Mouse (Mus musculus) heart, embryonic 15.5 days (tissue): ENCODE results near the gene Pard3. TPM values are rescaled to one million over a fixed set of nuclear protein-coding genes. Genes with fewer than 3 reads are reported as not detected.

Experiments
- ATAC-seq: fragments of 200-750 bp; cut with Nextera tagmentation; replicated peaks from 2 replicates; pipeline ENCODE4 v1.8.0; 2017; ENCODE audit warnings: low read depth, moderate TSS enrichment; ENCODE audit not compliant: insufficient number of reproducible peaks, insufficient read depth, low FRiP score
- H3K27ac ChIP-seq: fragments of 300-500 bp; sonication (generic); 2 replicates; pipeline ENCODE4 v1.5.1; 2015; ENCODE audit warnings: mild to moderate bottlenecking, inconsistent platforms
- H3K27me3 ChIP-seq: fragments of 300-500 bp; sonication (generic); 2 replicates; pipeline ENCODE4 v1.6.1; 2015; ENCODE audit warnings: inconsistent platforms
- H3K36me3 ChIP-seq: fragments of 300-500 bp; sonication (generic); 2 replicates; pipeline ENCODE4 v1.6.1; 2015; ENCODE audit warnings: mild to moderate bottlenecking, inconsistent platforms
- H3K4me1 ChIP-seq: fragments of 300-500 bp; sonication (generic); replicated peaks from 2 replicates; pipeline ENCODE4 v1.6.1; 2015; ENCODE audit warnings: inconsistent platforms
- H3K4me2 ChIP-seq: fragments of 300-500 bp; sonication (generic); 2 replicates; pipeline ENCODE4 v1.6.1; 2015; ENCODE audit warnings: inconsistent platforms, mild to moderate bottlenecking, moderate library complexity
- H3K4me3 ChIP-seq: fragments of 300-500 bp; sonication (generic); 2 replicates; pipeline ENCODE4 v1.5.1; 2015; ENCODE audit warnings: mild to moderate bottlenecking, inconsistent platforms
- H3K9ac ChIP-seq: fragments of 300-500 bp; sonication (generic); 2 replicates; pipeline ENCODE4 v1.6.1; 2015; ENCODE audit warnings: mild to moderate bottlenecking, inconsistent platforms
- H3K9me3 ChIP-seq: fragments of 300-500 bp; sonication (generic); replicated peaks from 2 replicates; pipeline ENCODE4 v1.6.1; 2016; ENCODE audit warnings: inconsistent platforms
- whole genome bisulfite sequencing: fragments of 180-500 bp; shearing (Covaris S2); methylation state at CpG from one replicate; pipeline ENCODE4 v1.1.7; 2015; ENCODE audit warnings: mixed read lengths; 5-methylcytosine and 5-hydroxymethylcytosine counted together
- polyA plus RNA-seq: library from polyadenylated mRNA; unstranded; fragments of >200 nt; fragmentation: Nextera tagmentation; extraction: Ambion mirVana; gene quantifications from 2 replicates; pipeline ENCODE4 v1.2.1, GENCODE M21; 2015

The Pard3 gene
- polyA plus RNA-seq, 1 experiment from 2014 or later, result 14.9 TPM

DNA sequence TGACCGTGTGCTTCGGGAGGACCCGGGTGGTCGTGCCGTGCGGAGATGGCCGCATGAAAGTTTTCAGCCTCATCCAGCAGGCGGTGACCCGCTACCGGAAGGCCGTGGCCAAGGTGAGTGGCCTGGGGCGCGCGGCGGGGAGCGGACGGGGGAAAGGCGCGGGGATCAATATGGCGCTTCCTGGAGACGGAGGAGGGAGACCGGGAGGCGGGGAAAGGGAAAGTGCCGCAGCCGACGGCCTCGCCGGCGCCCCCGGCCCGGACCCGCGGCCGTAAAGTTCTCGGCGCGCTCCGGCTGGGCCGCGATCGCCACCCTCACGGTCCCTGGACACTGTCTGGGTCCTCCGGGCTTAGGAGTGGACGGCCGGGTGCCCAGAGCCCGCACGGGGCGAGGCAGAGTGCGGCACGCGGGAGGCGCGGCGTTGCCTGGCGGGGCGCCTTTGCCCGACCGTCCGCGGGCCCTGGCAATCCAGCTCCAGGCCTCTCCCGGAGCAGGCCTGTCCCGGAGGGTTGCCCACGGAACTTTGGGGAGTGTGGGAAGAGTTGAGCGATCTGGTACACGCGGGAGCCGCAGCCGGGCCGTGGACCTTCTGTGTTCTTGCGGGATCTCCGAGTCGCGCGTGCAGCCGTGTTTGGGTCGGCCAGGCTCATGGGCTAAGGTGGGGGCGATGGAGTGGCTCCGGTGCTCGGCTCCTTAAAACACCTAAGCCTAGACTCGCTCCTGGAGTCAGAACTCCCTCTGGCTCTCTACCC lies 844 bp downstream of the Pard3 start:
- Histone ChIP-seq H3K4me2 (peak overlapping the region; percentile 66), H3K4me1 (peaks cover 31% of the 10 kb centered on the region), H3K27me3 (0 out of 2 replicates have a peak, but pooled peaks cover 2% of the 10 kb centered on the region), H3K9ac (peak overlapping the region; percentile 98), H3K27ac (peak overlapping the region; percentile 97), H3K36me3 (no peaks in the 10 kb centered on the region), H3K9me3 (no peaks in the 10 kb centered on the region), H3K4me3 (peak overlapping the region; percentile 90)
- WGBS, result under 1% methylated on average over 80 of the region's 80 CpGs
- peak; percentile 51 for ATAC-seq

DNA sequence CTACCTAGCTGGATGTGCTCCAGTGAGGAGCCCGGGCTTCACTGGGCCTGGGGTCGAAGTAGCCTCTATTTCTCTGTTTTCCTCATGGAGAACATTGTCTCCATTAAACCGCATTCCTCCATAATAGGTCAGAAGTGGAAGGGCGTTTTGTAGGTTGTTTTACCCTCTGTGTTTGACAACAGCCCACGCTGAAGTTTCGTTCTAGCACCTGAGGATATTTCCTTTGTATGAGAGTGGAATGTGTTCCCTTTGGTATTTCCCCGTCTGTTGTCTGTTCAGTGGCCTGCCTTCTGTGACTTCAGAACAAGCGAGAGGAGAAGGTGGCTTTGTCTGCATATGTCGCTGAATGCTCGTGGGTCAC lies 1.4 kb downstream of the Pard3 start:
- Histone ChIP-seq H3K4me1 (peaks cover 37% of the 10 kb centered on the region), H3K27ac (peak overlapping the region; percentile 97), H3K9me3 (no peaks in the 10 kb centered on the region), H3K4me3 (peak overlapping the region; percentile 90), H3K4me2 (peak overlapping the region; percentile 66), H3K9ac (peak overlapping the region; percentile 98), H3K27me3 (0 out of 2 replicates have a peak, but pooled peaks cover 2% of the 10 kb centered on the region), H3K36me3 (no peaks in the 10 kb centered on the region)
- 4% methylated on average over 10 of the region's 10 CpGs for WGBS
- ATAC-seq, result no peak

DNA sequence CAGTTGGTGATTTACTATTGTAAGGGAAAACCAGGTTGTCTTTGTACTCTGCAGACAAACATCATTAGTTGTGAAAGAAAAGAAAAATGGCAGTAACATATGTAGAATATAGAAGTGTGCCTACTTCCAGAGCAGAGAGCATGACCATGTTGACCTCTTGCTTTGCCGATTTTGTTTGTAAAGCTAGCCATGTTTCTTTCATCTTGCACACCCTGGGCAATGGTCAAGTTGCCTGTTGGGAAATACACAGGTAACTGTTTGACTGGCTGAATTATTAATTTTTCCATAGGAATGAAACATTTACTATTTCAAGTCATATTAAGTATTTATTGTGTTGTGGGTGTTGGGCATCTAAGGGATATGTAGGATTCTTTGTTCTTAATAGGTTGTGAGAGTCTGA lies 2.1 kb downstream of the Pard3 start:
- peaks cover 44% of the 10 kb centered on the region for H3K4me1 ChIP-seq
- H3K9ac ChIP-seq, result no peak overlapping the region
- 0 out of 2 replicates have a peak, but pooled peaks cover 2% of the 10 kb centered on the region for H3K27me3 ChIP-seq
- no peak overlapping the region for H3K27ac ChIP-seq
- no peak for ATAC-seq
- peak overlapping the region; percentile 90 for H3K4me3 ChIP-seq
- WGBS, result 59% methylated on average over 1 of the region's 1 CpGs
- H3K9me3 ChIP-seq, result no peaks in the 10 kb centered on the region
- H3K4me2 ChIP-seq, result peak overlapping the region; percentile 66
- H3K36me3 ChIP-seq, result no peaks in the 10 kb centered on the region

DNA sequence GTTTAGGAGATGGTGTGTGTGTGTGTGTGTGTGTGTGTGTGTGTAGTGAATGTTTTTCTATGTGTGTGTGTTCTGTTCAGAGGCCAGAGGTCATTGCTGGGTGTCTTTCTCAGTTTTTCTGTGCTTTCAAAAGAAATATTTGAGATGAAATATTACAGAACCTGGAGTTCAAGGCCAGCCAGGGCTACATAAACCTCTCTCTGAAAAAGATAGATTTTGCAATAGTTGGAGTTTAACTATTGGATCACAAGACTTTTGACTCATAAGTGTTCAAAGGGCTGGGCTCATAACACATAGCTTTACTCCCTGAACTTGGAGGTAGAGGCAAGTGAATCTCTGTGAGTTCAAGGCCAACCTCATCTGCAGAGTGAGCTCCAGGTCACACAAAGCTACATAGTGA lies 2.8 kb downstream of the Pard3 start:
- Histone ChIP-seq H3K9me3 (no peaks in the 10 kb centered on the region), H3K27ac (no peak overlapping the region), H3K4me3 (no peak overlapping the region), H3K9ac (no peak overlapping the region), H3K4me1 (peaks cover 46% of the 10 kb centered on the region), H3K36me3 (no peaks in the 10 kb centered on the region), H3K27me3 (no peaks in the 10 kb centered on the region), H3K4me2 (no peak overlapping the region)
- no peak for ATAC-seq

DNA sequence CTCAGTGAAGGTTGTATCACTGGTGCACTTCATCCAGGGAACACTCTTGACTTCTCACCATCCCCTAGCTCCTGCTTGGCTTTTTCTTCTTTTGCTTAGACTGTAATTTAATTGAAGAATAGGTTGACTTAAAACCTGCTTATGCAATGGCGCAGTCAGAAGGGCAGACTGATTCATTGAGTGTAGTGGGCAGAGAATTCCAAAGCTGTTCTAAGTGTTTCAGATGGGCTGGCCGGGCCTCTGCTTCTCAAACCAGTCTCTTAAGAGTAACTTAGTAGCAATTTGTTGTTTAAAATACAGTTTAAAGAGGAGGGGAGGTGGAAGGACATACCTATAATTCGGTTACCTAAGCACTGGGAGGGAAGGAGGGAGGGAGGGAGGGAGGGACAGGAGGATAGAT lies 5.0 kb downstream of the Pard3 start:
- H3K9ac ChIP-seq, result no peak overlapping the region
- H3K4me3 ChIP-seq, result no peak overlapping the region
- no peak overlapping the region for H3K4me2 ChIP-seq
- no peaks in the 10 kb centered on the region for H3K27me3 ChIP-seq
- H3K36me3 ChIP-seq, result no peaks in the 10 kb centered on the region
- ATAC-seq, result no peak
- H3K27ac ChIP-seq, result no peak overlapping the region
- peaks cover 46% of the 10 kb centered on the region for H3K4me1 ChIP-seq
- 80% methylated on average over 3 of the region's 3 CpGs for WGBS
- H3K9me3 ChIP-seq, result no peaks in the 10 kb centered on the region

DNA sequence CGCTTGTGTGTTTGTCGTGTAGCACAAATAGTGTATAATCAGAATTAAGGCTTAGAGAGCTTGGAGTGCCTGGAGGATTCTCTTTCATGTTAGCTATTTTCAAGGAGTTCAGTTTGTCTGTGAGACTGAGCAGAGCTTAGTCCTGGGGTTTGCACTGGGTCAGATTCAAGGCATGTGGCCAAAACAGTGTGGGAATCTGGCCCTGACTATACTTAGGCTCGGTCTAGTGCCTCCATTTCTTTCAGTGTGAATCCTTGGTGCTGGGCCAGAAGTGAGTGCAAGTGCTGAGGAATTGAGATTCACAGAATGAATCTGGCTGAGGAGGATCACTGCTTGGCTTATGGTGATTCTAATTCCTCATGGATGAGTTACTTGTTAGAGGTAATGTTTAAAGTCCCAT lies 6.5 kb downstream of the Pard3 start:
- peak overlapping the region; percentile 38 for H3K27ac ChIP-seq
- 19% methylated on average over 3 of the region's 3 CpGs for WGBS
- no peak overlapping the region for H3K4me2 ChIP-seq
- H3K36me3 ChIP-seq, result no peaks in the 10 kb centered on the region
- no peak overlapping the region for H3K9ac ChIP-seq
- H3K4me1 ChIP-seq, result peaks cover 59% of the 10 kb centered on the region
- peak; percentile 67 for ATAC-seq
- H3K27me3 ChIP-seq, result no peaks in the 10 kb centered on the region
- H3K4me3 ChIP-seq, result no peak overlapping the region
- H3K9me3 ChIP-seq, result no peaks in the 10 kb centered on the region

DNA sequence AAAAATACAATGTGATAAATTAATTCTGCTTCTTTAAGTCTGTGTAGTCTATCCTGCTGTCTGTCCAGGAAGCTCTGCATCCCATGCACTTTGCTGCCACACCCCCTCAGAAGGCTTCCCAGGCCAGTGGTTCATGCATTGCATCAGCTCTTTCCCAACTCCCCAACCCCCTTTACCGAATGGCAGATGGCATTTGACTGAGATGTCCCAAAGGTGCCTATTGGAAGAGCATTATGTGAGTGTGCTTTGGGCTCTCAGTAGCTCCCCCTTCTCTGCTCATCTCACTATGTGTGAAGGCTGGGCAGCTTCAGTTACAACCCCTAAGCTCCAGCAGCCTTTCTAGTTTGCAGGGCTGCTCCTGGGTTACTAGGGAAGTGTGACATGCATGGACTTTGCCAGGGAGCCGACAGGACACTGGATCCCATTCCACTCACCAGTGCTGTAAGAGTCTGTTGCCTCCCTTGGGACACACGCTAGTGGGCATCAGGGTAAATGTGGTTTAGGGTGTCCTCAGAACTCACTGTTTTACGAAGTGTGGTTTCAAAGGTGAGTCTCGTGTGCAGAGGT lies 9.4 kb downstream of the Pard3 start:
- 0 out of 2 replicates have a peak overlapping the region, but pooled peaks have one; percentile 4 for H3K27ac ChIP-seq
- no peak for ATAC-seq
- peaks cover 60% of the 10 kb centered on the region for H3K4me1 ChIP-seq
- H3K36me3 ChIP-seq, result no peaks in the 10 kb centered on the region
- no peaks in the 10 kb centered on the region for H3K27me3 ChIP-seq
- H3K4me2 ChIP-seq, result no peak overlapping the region
- H3K4me3 ChIP-seq, result no peak overlapping the region
- no peaks in the 10 kb centered on the region for H3K9me3 ChIP-seq
- 55% methylated on average over 5 of the region's 5 CpGs for WGBS
- H3K9ac ChIP-seq, result no peak overlapping the region

DNA sequence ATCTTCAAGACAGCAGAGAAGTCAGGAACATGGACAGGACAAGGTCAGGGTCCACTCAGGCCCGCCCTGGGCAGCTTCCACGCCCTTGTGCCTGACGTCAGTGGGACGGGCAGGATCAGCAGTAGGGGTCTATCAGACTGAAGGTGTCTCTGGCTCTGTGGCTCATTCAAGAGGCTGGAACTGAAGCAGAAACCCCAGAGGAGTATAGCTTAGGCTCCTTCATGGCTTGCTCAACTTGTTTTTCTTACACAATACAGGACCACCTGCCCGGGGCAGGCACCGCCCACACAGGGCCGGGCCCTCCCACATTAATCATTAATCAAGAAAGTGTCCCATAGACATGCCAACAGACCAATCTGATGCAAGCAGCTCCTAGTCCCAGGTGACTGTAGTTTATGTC lies 12.8 kb downstream of the Pard3 start:
- 84% methylated on average over 7 of the region's 7 CpGs for WGBS
- ATAC-seq, result no peak
- Histone ChIP-seq H3K4me3 (no peak overlapping the region), H3K27ac (no peak overlapping the region), H3K4me2 (no peak overlapping the region), H3K9ac (no peak overlapping the region), H3K36me3 (no peaks in the 10 kb centered on the region), H3K4me1 (peaks cover 64% of the 10 kb centered on the region), H3K9me3 (no peaks in the 10 kb centered on the region), H3K27me3 (no peaks in the 10 kb centered on the region)

DNA sequence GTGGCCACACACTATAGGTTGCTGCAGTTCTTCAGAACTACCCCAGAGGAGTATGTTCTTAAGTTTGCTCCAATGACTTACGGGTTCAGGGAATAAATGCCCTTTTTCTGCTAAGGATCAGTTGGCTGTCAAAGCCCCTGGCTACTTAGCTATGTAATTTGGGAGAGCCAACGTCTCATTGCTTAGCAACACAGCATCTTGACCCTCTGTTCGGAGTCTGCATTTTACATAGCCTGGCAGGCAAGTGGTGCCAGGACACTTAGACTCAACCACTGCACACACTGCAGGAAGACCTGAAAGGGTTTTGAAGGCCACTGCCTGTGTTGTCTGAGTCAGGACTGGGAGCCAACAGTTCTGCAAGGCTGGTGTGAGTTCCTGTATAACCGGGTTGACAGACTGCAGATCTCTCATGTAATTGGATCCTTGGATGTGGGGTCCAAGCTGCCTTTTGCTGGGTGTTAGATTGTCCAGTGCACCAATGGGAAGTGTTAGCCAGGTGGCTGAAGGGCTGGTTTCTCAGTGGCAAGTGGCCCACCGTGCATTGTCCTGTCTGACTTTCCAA lies 15.6 kb downstream of the Pard3 start:
- Histone ChIP-seq H3K27ac (no peak overlapping the region), H3K4me1 (peaks cover 60% of the 10 kb centered on the region)
- WGBS, result 45% methylated on average over 5 of the region's 5 CpGs

DNA sequence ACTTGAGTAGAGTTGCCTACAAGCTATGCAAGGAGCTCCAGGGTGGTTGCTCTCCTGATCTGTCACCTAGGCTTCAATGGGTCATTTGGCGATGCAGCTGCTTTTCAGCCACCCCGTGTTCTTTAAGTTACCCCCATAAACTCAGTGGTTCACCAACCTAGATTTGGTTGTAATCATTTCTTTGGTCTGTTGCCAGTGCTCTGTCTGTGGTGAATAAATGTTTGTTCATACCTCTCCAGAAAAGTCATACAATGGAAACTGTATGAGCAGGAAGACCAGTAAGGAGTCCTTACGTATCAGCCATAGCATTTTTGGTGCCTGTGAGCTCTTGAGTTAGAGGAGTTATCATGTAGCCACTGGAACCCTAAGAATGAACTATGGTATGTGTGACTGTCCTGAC lies 17.6 kb downstream of the Pard3 start:
- Histone ChIP-seq H3K27me3 (no peaks in the 10 kb centered on the region), H3K9ac (no peak overlapping the region), H3K4me1 (peaks cover 50% of the 10 kb centered on the region), H3K9me3 (no peaks in the 10 kb centered on the region), H3K36me3 (no peaks in the 10 kb centered on the region), H3K4me3 (no peak overlapping the region), H3K4me2 (no peak overlapping the region), H3K27ac (no peak overlapping the region)
- ATAC-seq, result no peak
- WGBS, result 76% methylated on average over 3 of the region's 3 CpGs

More for the DNA sequence above, 15.6 kb downstream of the Pard3 start:
- Histone ChIP-seq H3K27me3 (no peaks in the 10 kb centered on the region), H3K4me3 (no peak overlapping the region), H3K9ac (no peak overlapping the region), H3K9me3 (no peaks in the 10 kb centered on the region), H3K36me3 (no peaks in the 10 kb centered on the region), H3K4me2 (no peak overlapping the region)
- ATAC-seq, result no peak

DNA sequence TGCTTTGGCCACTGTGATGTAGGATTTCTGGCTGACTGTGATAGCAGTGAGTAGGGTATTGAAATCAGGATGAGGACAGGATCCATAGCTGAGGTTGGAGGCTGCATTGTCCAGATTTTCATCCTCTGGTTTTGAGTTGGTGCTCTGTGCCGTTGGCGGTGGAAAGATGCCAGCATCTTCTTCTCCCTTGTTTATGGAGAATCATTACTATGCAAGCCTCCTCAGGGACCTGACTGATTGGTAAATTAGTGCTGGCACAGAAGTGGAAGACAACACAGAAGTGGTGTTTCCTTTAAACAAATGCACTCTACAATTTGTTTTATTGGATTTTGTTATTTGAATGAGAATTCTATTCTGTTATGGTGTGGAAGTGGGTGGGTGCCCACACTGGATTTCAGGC lies 18.8 kb downstream of the Pard3 start:
- no peak for ATAC-seq

DNA sequence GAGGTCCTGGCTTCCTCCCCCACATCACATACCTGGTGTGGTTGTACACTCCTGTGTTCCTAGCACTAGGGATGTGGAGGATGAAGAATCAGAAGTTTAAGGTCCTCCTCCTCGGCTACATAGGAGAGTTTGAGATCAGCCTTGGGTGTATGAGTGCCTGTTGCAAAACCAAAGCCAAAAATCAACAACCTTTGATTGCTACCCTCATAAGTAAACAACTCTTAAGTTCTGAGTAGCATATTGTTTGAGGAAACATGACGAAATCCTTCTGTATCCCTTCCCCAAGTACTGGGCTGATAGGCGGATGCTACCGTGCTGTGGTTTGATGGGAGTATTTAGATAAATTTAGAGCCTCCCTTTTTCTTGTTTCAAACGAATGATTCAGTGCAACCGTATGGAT lies 20.9 kb downstream of the Pard3 start:
- H3K9me3 ChIP-seq, result no peaks in the 10 kb centered on the region
- no peaks in the 10 kb centered on the region for H3K36me3 ChIP-seq
- no peak for ATAC-seq
- WGBS, result 73% methylated on average over 6 of the region's 6 CpGs
- H3K4me3 ChIP-seq, result no peak overlapping the region
- no peaks in the 10 kb centered on the region for H3K27me3 ChIP-seq
- no peak overlapping the region for H3K4me2 ChIP-seq
- H3K9ac ChIP-seq, result no peak overlapping the region
- H3K4me1 ChIP-seq, result peaks cover 41% of the 10 kb centered on the region
- H3K27ac ChIP-seq, result no peak overlapping the region

More for the DNA sequence above, 18.8 kb downstream of the Pard3 start:
- Histone ChIP-seq H3K4me3 (no peak overlapping the region), H3K27me3 (no peaks in the 10 kb centered on the region), H3K4me1 (peaks cover 43% of the 10 kb centered on the region), H3K9ac (no peak overlapping the region), H3K9me3 (no peaks in the 10 kb centered on the region), H3K27ac (no peak overlapping the region), H3K4me2 (no peak overlapping the region), H3K36me3 (no peaks in the 10 kb centered on the region)
- WGBS, result 77% methylated on average over 2 of the region's 2 CpGs
